Mouse (Mus musculus) megakaryocyte, embryonic 14.5 days (primary cell): Measurements from ENCODE around the gene Osm. TPM values are rescaled to one million over a fixed set of nuclear protein-coding genes. Genes with fewer than 3 reads are reported as not detected.

Experiments used
- H3K27me3 ChIP-seq: replicated peaks from 2 replicates; pipeline ENCODE3; 2012; ENCODE audit warnings: inconsistent platforms
- H3K36me3 ChIP-seq: replicated peaks from 2 replicates; pipeline ENCODE3; 2012; ENCODE audit warnings: low read length, inconsistent platforms, mixed read lengths
- H3K4me1 ChIP-seq: 2 replicates; pipeline ENCODE4 v1.6.1; 2012; ENCODE audit warnings: inconsistent platforms
- H3K4me3 ChIP-seq: replicated peaks from 2 replicates; pipeline ENCODE3; 2012; ENCODE audit warnings: moderate library complexity, mild to moderate bottlenecking, inconsistent platforms
- H3K9me3 ChIP-seq: 2 replicates; pipeline ENCODE4 v1.6.1; 2012; ENCODE audit warnings: inconsistent platforms
- FLI1 ChIP-seq: IDR thresholded peaks from 2 replicates; pipeline ENCODE4 v1.6.1; 2012; ENCODE audit warnings: low read length, inconsistent platforms, mixed read lengths
- GATA1 ChIP-seq: IDR thresholded peaks from 3 replicates; pipeline ENCODE4 v1.6.1; 2012; ENCODE audit warnings: mixed read lengths, low read length, inconsistent platforms, borderline replicate concordance
- polyA plus RNA-seq: library from polyadenylated mRNA; stranded (reverse); fragments of >175 nt; gene quantifications from 2 replicates; pipeline ENCODE4 v1.2.3, GENCODE M21; 2012; ENCODE audit warnings: low replicate concordance; ENCODE audit not compliant: insufficient read depth

Gene Osm
- polyA plus RNA-seq, 1 experiment: 6.5 TPM

- TF ChIP-seq GATA1: no peak
- no peak for TF ChIP-seq FLI1
- H3K9me3 ChIP-seq: peaks cover 5% of the 10 kb centered on the region; the same call in 1 of the 2 replicates
- H3K36me3 ChIP-seq: peaks cover 59% of the 10 kb centered on the region
- peaks cover 19% of the 10 kb centered on the region for H3K4me1 ChIP-seq
- no peak overlapping the region for H3K4me3 ChIP-seq
- peaks cover 29% of the 10 kb centered on the region for H3K27me3 ChIP-seq
Observed at GRCm38 (mm10) chr11:4214572-4214971, 21.6 kb upstream of the Osm start.

GRCm38 (mm10) chr11:4215061-4215460 lies 21.2 kb upstream of the Osm start:
- H3K4me3 ChIP-seq: no peak overlapping the region
- H3K9me3 ChIP-seq: peaks cover 5% of the 10 kb centered on the region; the same call in 1 of the 2 replicates
- peaks cover 22% of the 10 kb centered on the region for H3K4me1 ChIP-seq
- TF ChIP-seq GATA1 (no peak), FLI1 (no peak)
- peaks cover 32% of the 10 kb centered on the region for H3K27me3 ChIP-seq
- peaks cover 54% of the 10 kb centered on the region for H3K36me3 ChIP-seq

GRCm38 (mm10) chr11:4216248-4217000 lies 19.8 kb upstream of the Osm start:
- TF ChIP-seq FLI1 (no peak), GATA1 (no peak)
- Histone ChIP-seq H3K9me3 (peaks cover 5% of the 10 kb centered on the region; the same call in 1 of the 2 replicates), H3K4me1 (peaks cover 30% of the 10 kb centered on the region), H3K36me3 (peaks cover 44% of the 10 kb centered on the region), H3K27me3 (peaks cover 43% of the 10 kb centered on the region), H3K4me3 (no peak overlapping the region)

- peaks cover 30% of the 10 kb centered on the region for H3K4me1 ChIP-seq
- H3K36me3 ChIP-seq: peaks cover 29% of the 10 kb centered on the region
Observed at GRCm38 (mm10) chr11:4217914-4218629, 18.1 kb upstream of the Osm start, which contains the start of gene Castor1. Gene Castor1 (plus strand): TSS chr11:4218225.

GRCm38 (mm10) chr11:4218637-4219036 lies 17.6 kb upstream of the Osm start:
- Histone ChIP-seq H3K4me1 (peaks cover 34% of the 10 kb centered on the region), H3K4me3 (peak overlapping the region; percentile 92), H3K27me3 (peaks cover 54% of the 10 kb centered on the region), H3K9me3 (peaks cover 5% of the 10 kb centered on the region; the same call in 1 of the 2 replicates), H3K36me3 (peaks cover 23% of the 10 kb centered on the region)
- TF ChIP-seq GATA1 (no peak), FLI1 (no peak)

More at GRCm38 (mm10) chr11:4217914-4218629, 18.1 kb upstream of the Osm start, which contains the start of gene Castor1:
- TF ChIP-seq FLI1 (no peak), GATA1 (no peak)
- Histone ChIP-seq H3K9me3 (peaks cover 5% of the 10 kb centered on the region; the same call in 1 of the 2 replicates), H3K27me3 (peaks cover 48% of the 10 kb centered on the region), H3K4me3 (peak within 1 kb of the TSS; percentile 92)

GRCm38 (mm10) chr11:4219317-4219751 lies 16.9 kb upstream of the Osm start:
- TF ChIP-seq FLI1 (no peak), GATA1 (no peak)
- Histone ChIP-seq H3K4me3 (peak overlapping the region; percentile 38), H3K4me1 (peaks cover 38% of the 10 kb centered on the region), H3K36me3 (peaks cover 16% of the 10 kb centered on the region), H3K9me3 (peaks cover 5% of the 10 kb centered on the region; the same call in 1 of the 2 replicates), H3K27me3 (peaks cover 58% of the 10 kb centered on the region)

GRCm38 (mm10) chr11:4219908-4220307 lies 16.3 kb upstream of the Osm start:
- Histone ChIP-seq H3K9me3 (peaks cover 5% of the 10 kb centered on the region; the same call in 1 of the 2 replicates), H3K36me3 (peaks cover 10% of the 10 kb centered on the region), H3K4me3 (no peak overlapping the region), H3K27me3 (peaks cover 61% of the 10 kb centered on the region), H3K4me1 (peaks cover 40% of the 10 kb centered on the region)
- TF ChIP-seq GATA1 (no peak), FLI1 (no peak)

- Histone ChIP-seq H3K4me1 (peaks cover 40% of the 10 kb centered on the region), H3K36me3 (peaks cover 3% of the 10 kb centered on the region), H3K9me3 (peaks cover 5% of the 10 kb centered on the region; the same call in 1 of the 2 replicates), H3K27me3 (peaks cover 66% of the 10 kb centered on the region), H3K4me3 (peak overlapping the region; percentile 25)
- TF ChIP-seq FLI1: no peak
Observed at GRCm38 (mm10) chr11:4220443-4221400, 15.5 kb upstream of the Osm start.
